ENCODE assay signal across 9 mouse cellular contexts in the genomic region with DNA sequence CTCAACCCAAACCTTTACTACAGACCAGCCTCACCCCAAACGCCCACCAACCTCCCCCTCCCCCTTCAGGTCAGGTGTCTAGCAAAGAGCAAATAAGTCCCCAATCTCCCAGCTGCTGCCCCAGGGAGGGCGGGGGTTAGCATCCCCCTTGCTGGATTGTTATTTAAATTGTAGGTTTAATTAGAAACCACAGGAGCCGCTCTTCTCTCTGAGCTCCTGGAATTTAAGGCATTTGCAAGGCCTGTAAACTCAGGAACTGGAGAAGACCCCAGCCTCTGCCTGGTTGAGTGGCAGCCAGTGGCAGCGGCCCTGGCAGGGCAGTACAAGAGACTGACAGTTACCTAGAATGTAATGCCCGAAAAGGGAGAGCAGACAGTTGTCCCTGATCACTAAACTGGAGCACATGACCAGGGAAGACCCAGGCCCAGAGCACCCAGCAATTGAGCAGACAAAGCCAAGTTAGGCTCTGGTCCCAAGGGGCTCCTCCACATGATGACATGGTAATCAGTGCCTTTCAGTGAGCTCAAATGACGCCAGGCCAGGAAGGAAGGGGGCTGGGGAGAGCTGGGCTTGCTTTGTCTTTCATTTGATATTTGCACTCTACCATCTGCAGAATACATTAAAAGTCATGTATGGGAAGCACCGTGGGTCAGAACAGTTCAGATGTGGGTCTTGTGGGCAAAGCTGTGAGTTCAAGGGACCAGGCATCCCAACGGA. TPM values are rescaled to one million over a fixed set of nuclear protein-coding genes. Genes with fewer than 3 reads are reported as not detected.
DNase-seq lines count a peak whose midpoint lies in the region; ATAC-seq and TF ChIP-seq lines count a peak whose summit lies in the region.
"Had no signal": no experiment of that assay in that cellular context is flagged by ENCODE, and none has a peak within 500 bp of the region (broad histone marks: within the 10 kb centered on the region; RNA-seq: fewer than 3 reads in every experiment).

No protein-coding gene starts in this region.

- no peak overlapping the region for H3K9ac ChIP-seq in embryonic facial prominence, embryonic 13.5 days
- H3K9ac ChIP-seq in hindbrain, embryonic 16.5 days (ENCODE audit: low read depth, low read length) = peak overlapping the region; percentile 32; the same call in 1 of the 2 replicates
- no peak overlapping the region for H3K9ac ChIP-seq in neural tube, embryonic 11.5 days (ENCODE audit: low read length)

- H3K36me3 ChIP-seq in kidney, adult 2 months (ENCODE audit: control insufficient read depth, insufficient read depth, low read length) = peaks cover 1% of the 10 kb centered on the region; the same call in 1 of the 2 replicates
- H3K36me3 ChIP-seq in embryonic facial prominence, embryonic 13.5 days = peaks cover 19% of the 10 kb centered on the region
- H3K36me3 ChIP-seq in hindbrain, embryonic 16.5 days (ENCODE audit: control insufficient read depth, insufficient read depth, low read length) = no peaks in the 10 kb centered on the region
- no peaks in the 10 kb centered on the region for H3K36me3 ChIP-seq in neural tube, embryonic 11.5 days (ENCODE audit: control insufficient read depth, insufficient read depth, low read length)

- peaks cover 89% of the 10 kb centered on the region for H3K4me1 ChIP-seq in kidney, adult 2 months (ENCODE audit: control insufficient read depth, insufficient read depth, low read length)
- H3K4me1 ChIP-seq in embryonic facial prominence, embryonic 13.5 days = peaks cover 82% of the 10 kb centered on the region
- peaks cover 48% of the 10 kb centered on the region for H3K4me1 ChIP-seq in hindbrain, embryonic 16.5 days (ENCODE audit: control insufficient read depth, insufficient read depth, low read depth, low read length)
- H3K4me1 ChIP-seq in neural tube, embryonic 11.5 days (ENCODE audit: control insufficient read depth, insufficient read depth, low read length) = peaks cover 65% of the 10 kb centered on the region

- no peak for ATAC-seq in embryonic facial prominence, embryonic 13.5 days (ENCODE audit: insufficient number of reproducible peaks, insufficient read depth, low FRiP score, low TSS enrichment, low read depth)
- no peak for ATAC-seq in hindbrain, embryonic 16.5 days
- ATAC-seq in neural tube, embryonic 11.5 days (ENCODE audit: insufficient read depth, low FRiP score, low TSS enrichment) = peak; percentile 25; the same call in 1 of the 2 replicates

- DNase-seq in kidney, adult 2 months = no peak
- DNase-seq in kidney, adult 9 months = no peak
- DNase-seq in neural tube, embryonic 11.5 days (ENCODE audit: low spot score) = peak; percentile 66
- DNase-seq in layer of hippocampus, postnatal 25 days (ENCODE audit: extremely low spot score in 1 of 2, low spot score in 1 of 2) = no peak
- DNase-seq in c-Kit-positive CD71-positive TER-119-positive erythroid progenitor cells, embryonic 14.5 days (ENCODE audit: low spot score) = no peak
- DNase-seq in urinary bladder, postnatal 36 days (ENCODE audit: low spot score in 2 of 2) = no peak
- DNase-seq: thymus, postnatal 36 days had no signal

- H3K4me2 ChIP-seq in embryonic facial prominence, embryonic 13.5 days = peak overlapping the region; percentile 28
- no peak overlapping the region for H3K4me2 ChIP-seq in hindbrain, embryonic 16.5 days (ENCODE audit: low read length)
- no peak overlapping the region for H3K4me2 ChIP-seq in neural tube, embryonic 11.5 days (ENCODE audit: low read depth)

- 17% methylated on average over 8 of the region's 8 CpGs for WGBS in kidney, adult 2 months
- 7% methylated on average over 8 of the region's 8 CpGs for WGBS in embryonic facial prominence, embryonic 13.5 days
- WGBS in hindbrain, embryonic 16.5 days = 17% methylated on average over 8 of the region's 8 CpGs
- 8% methylated on average over 8 of the region's 8 CpGs for WGBS in neural tube, embryonic 11.5 days

- no peaks in the 10 kb centered on the region for H3K27me3 ChIP-seq in kidney, adult 2 months (replicated peaks; ENCODE audit: control insufficient read depth, insufficient read depth, low read length)
- no peaks in the 10 kb centered on the region; the same call in 1 of the 2 replicates for H3K27me3 ChIP-seq in embryonic facial prominence, embryonic 13.5 days
- no peaks in the 10 kb centered on the region for H3K27me3 ChIP-seq in hindbrain, embryonic 16.5 days (replicated peaks; ENCODE audit: control insufficient read depth, insufficient read depth, low read length)
- H3K27me3 ChIP-seq in neural tube, embryonic 11.5 days (ENCODE audit: control insufficient read depth, insufficient read depth, low read length) = no peaks in the 10 kb centered on the region

- no peak for TF ChIP-seq POLR2A in kidney, adult 2 months (IDR thresholded peaks at IDR 0.05; ENCODE audit: low read depth, low read length)

- no peaks in the 10 kb centered on the region for H3K9me3 ChIP-seq in embryonic facial prominence, embryonic 13.5 days
- H3K9me3 ChIP-seq in hindbrain, embryonic 16.5 days (ENCODE audit: control insufficient read depth, low read length) = no peaks in the 10 kb centered on the region
- no peaks in the 10 kb centered on the region for H3K9me3 ChIP-seq in neural tube, embryonic 11.5 days (ENCODE audit: control insufficient read depth, low read length)

- H3K27ac ChIP-seq in kidney, adult 2 months (ENCODE audit: insufficient read depth, low read depth, low read length) = peak overlapping the region; percentile 72
- H3K27ac ChIP-seq in embryonic facial prominence, embryonic 13.5 days = peak overlapping the region; percentile 74
- no peak overlapping the region for H3K27ac ChIP-seq in hindbrain, embryonic 16.5 days (ENCODE audit: low read depth, low read length)
- peak overlapping the region; percentile 53; the same call in 1 of the 2 replicates for H3K27ac ChIP-seq in neural tube, embryonic 11.5 days (ENCODE audit: low read depth, low read length)

- TF ChIP-seq CTCF in kidney, adult 2 months (conservative IDR thresholded peaks at IDR 0.05; ENCODE audit: insufficient read depth, insufficient read length, low read depth, low read length) = no peak

- H3K4me3 ChIP-seq in kidney, adult 2 months (ENCODE audit: insufficient read depth, low read depth, low read length) = no peak overlapping the region
- no peak overlapping the region for H3K4me3 ChIP-seq in embryonic facial prominence, embryonic 13.5 days
- H3K4me3 ChIP-seq in hindbrain, embryonic 16.5 days (ENCODE audit: low read length) = no peak overlapping the region
- no peak overlapping the region for H3K4me3 ChIP-seq in neural tube, embryonic 11.5 days (ENCODE audit: low read depth, low read length)

RNA-seq across cellular contexts. Expression of gene Shb, which starts 42.1 kb away (rescaled TPM):
- polyA plus RNA-seq in kidney, adult 2 months (2012; rRNA removed) = 57.1 and 59.4 TPM in 2 replicates
- 3.8 and 4.2 TPM in 2 replicates for polyA plus RNA-seq in embryonic facial prominence, embryonic 13.5 days (2015; fragmentation: Nextera tagmentation; extraction: Ambion mirVana)
- 2.6 and 3.8 TPM in 2 replicates for polyA plus RNA-seq in hindbrain, embryonic 16.5 days (2015; fragmentation: Nextera tagmentation; extraction: Ambion mirVana)
- polyA plus RNA-seq in neural tube, embryonic 11.5 days (2014; fragmentation: Nextera tagmentation; extraction: Ambion mirVana) = 6.1 and 7.5 TPM in 2 replicates
- 10 to 100 TPM; 16.1 to 18.8 TPM for total RNA-seq in layer of hippocampus, postnatal 25 days (2021)
